Mouse (Mus musculus): ENCODE results near the gene Abhd14a. TPM values are rescaled to one million over a fixed set of nuclear protein-coding genes. Genes with fewer than 3 reads are reported as not detected.

Gene Abhd14a
- total RNA-seq, 2 experiments from 2014 or later = 40.9 to 41.8 TPM

Other genes starting within 250 kb of the Abhd14a start
- gene Ppm1m, start 247.9 kb downstream of the Abhd14a start, total RNA-seq (2021) = 10 to 100 TPM; 15.4 to 15.8 TPM
- 10 to 100 TPM; 49.2 to 49.7 TPM for gene Twf2, start 244.6 kb downstream of the Abhd14a start, total RNA-seq (2021)
- 1 to 10 TPM; 1.2 to 1.6 TPM for gene Tlr9, start 225.1 kb downstream of the Abhd14a start, total RNA-seq (2021)
- 100 to 1,000 TPM; 153 to 174 TPM for gene Alas1, start 199.0 kb downstream of the Abhd14a start, total RNA-seq (2021)
- gene Poc1a, start 166.6 kb downstream of the Abhd14a start, total RNA-seq (2021) = 10 to 100 TPM in 1 of 2 experiments, 1 to 10 TPM in 1; 8.5 to 12.0 TPM
- gene Dusp7, start 79.0 kb downstream of the Abhd14a start, total RNA-seq (2021) = 10 to 100 TPM; 65.2 to 70.3 TPM
- 100 to 1,000 TPM; 295 to 325 TPM for gene Rpl29, start 18.2 kb downstream of the Abhd14a start, total RNA-seq (2021)
- gene Acy1, start 9.4 kb downstream of the Abhd14a start, total RNA-seq (2021) = 10 to 100 TPM; 10.3 to 11.5 TPM
- 10 to 100 TPM in 1 of 2 experiments, 1 to 10 TPM in 1; 9.6 to 12.4 TPM for gene Abhd14b, start 219 bp downstream of the Abhd14a start, total RNA-seq (2021)
- 100 to 1,000 TPM; 181 to 195 TPM for gene Pcbp4, start 5.6 kb upstream of the Abhd14a start, total RNA-seq (2021)
- gene Gpr62, start 18.3 kb upstream of the Abhd14a start, total RNA-seq (2021) = 1 to 10 TPM; 7.1 to 7.4 TPM
- gene Rrp9, start 28.3 kb upstream of the Abhd14a start, total RNA-seq (2021) = 10 to 100 TPM; 31.5 to 37.0 TPM
- gene Parp3, start 29.3 kb upstream of the Abhd14a start, total RNA-seq (2021) = 1 to 10 TPM; 3.2 to 5.1 TPM
- gene Iqcf1, start 52.3 kb upstream of the Abhd14a start, total RNA-seq (2021) = not detected
- gene Iqcf5, start 66.9 kb upstream of the Abhd14a start, total RNA-seq (2021) = under 1 TPM in 1 of 2 experiments, not detected in 1; 0.67 TPM
- gene Iqcf3, start 114.0 kb upstream of the Abhd14a start, total RNA-seq (2021) = not detected
- gene Iqcf4, start 123.3 kb upstream of the Abhd14a start, total RNA-seq (2021) = not detected
- gene Iqcf6, start 178.9 kb upstream of the Abhd14a start, total RNA-seq (2021) = not detected
- gene Grm2, start 208.4 kb upstream of the Abhd14a start, total RNA-seq (2021) = 10 to 100 TPM; 35.7 to 38.5 TPM
- gene Tex264, start 238.2 kb upstream of the Abhd14a start, total RNA-seq (2021) = 10 to 100 TPM; 92.2 to 99.8 TPM